Mouse (Mus musculus): ENCODE measurements at regions not wholly inside any gene's neighbourhood (a gene's known extent, or its start where the extent isn't known, plus 50 kb on each side); places are given as distances from the start of the nearest gene placed in this dataset.
A peak's percentile ranks its signal among the peaks of the same experiment; 100 is the strongest.

GRCm38 (mm10) chr2:45590980-45591379 lies 473.8 kb upstream of the Zeb2 start:
- DNase-seq: no peak

GRCm38 (mm10) chr2:45588248-45588647 lies 471.1 kb upstream of the Zeb2 start:
- DNase-seq: no peak

- DNase-seq: no peak
Observed at GRCm38 (mm10) chr2:45586588-45587200, 469.5 kb upstream of the Zeb2 start.

- DNase-seq: no peak
Observed at GRCm38 (mm10) chr2:45581549-45581925, 464.3 kb upstream of the Zeb2 start.

- DNase-seq: no peak
Observed at GRCm38 (mm10) chr2:45580838-45581548, 463.8 kb upstream of the Zeb2 start.

GRCm38 (mm10) chr2:45572906-45573305 lies 455.7 kb upstream of the Zeb2 start:
- DNase-seq: no peak

- DNase-seq: no peak
Observed at GRCm38 (mm10) chr2:45554707-45555106, 437.5 kb upstream of the Zeb2 start.

- DNase-seq: no peak
Observed at GRCm38 (mm10) chr2:45541394-45541793, 424.2 kb upstream of the Zeb2 start.

GRCm38 (mm10) chr2:45538950-45539349 lies 421.8 kb upstream of the Zeb2 start:
- no peak for DNase-seq

- DNase-seq: peak; percentile 2
Observed at GRCm38 (mm10) chr2:45537722-45538121, 420.5 kb upstream of the Zeb2 start.

- DNase-seq: no peak
Observed at GRCm38 (mm10) chr2:45534806-45535205, 417.6 kb upstream of the Zeb2 start.

- DNase-seq: no peak
Observed at GRCm38 (mm10) chr2:45522310-45522709, 405.1 kb upstream of the Zeb2 start.

GRCm38 (mm10) chr2:45519550-45520152 lies 402.5 kb upstream of the Zeb2 start:
- no peak for DNase-seq

GRCm38 (mm10) chr2:45514290-45515180 lies 397.3 kb upstream of the Zeb2 start:
- no peak for DNase-seq

GRCm38 (mm10) chr2:45512852-45513251 lies 395.7 kb upstream of the Zeb2 start:
- no peak for DNase-seq

- DNase-seq: no peak
Observed at GRCm38 (mm10) chr2:45511791-45512190, 394.6 kb upstream of the Zeb2 start.

- no peak for DNase-seq
Observed at GRCm38 (mm10) chr2:45504468-45504867, 387.3 kb upstream of the Zeb2 start.

- no peak for DNase-seq
Observed at GRCm38 (mm10) chr2:45493656-45494055, 376.5 kb upstream of the Zeb2 start.

GRCm38 (mm10) chr2:45486530-45486929 lies 369.3 kb upstream of the Zeb2 start:
- DNase-seq: no peak

- no peak for DNase-seq
Observed at GRCm38 (mm10) chr2:45485477-45485876, 368.3 kb upstream of the Zeb2 start.

GRCm38 (mm10) chr2:45480671-45481070 lies 363.5 kb upstream of the Zeb2 start:
- no peak for DNase-seq

GRCm38 (mm10) chr2:45475996-45476395 lies 358.8 kb upstream of the Zeb2 start:
- no peak for DNase-seq

GRCm38 (mm10) chr2:45464306-45464705 lies 347.1 kb upstream of the Zeb2 start:
- no peak for DNase-seq
